Mouse (Mus musculus) CH12.LX (cell line): ENCODE results near the gene Kcnn3. TPM values are rescaled to one million over a fixed set of nuclear protein-coding genes. Genes with fewer than 3 reads are reported as not detected.
A peak's percentile ranks its signal among the peaks of the same experiment; 100 is the strongest.

Experiments
- DNase-seq: peaks from one replicate; pipeline ENCODE4 v3.0.0-alpha.2; 2013; ENCODE audit errors: extremely low read depth
- H3K27ac ChIP-seq: 2 replicates; pipeline ENCODE4 v1.5.1; 2012; ENCODE audit warnings: low read depth, mild to moderate bottlenecking, control low read depth, moderate library complexity; ENCODE audit not compliant: insufficient read depth
- H3K27me3 ChIP-seq: replicated peaks from 2 replicates; pipeline ENCODE3; 2012; ENCODE audit warnings: inconsistent platforms
- H3K36me3 ChIP-seq, 2 experiments: replicated peaks in 1 of 2; 2 replicates each; pipeline versions ENCODE3 to v1.6.1; 2012; ENCODE audit warnings: inconsistent platforms in 1 of 2, low read length in 1 of 2, mild to moderate bottlenecking in 1 of 2, mixed read lengths in 1 of 2, moderate library complexity in 1 of 2; ENCODE audit not compliant: control insufficient read depth in 1 of 2, insufficient read depth in 1 of 2
- H3K4me1 ChIP-seq, 2 experiments: 2 replicates each; pipeline ENCODE4 v1.6.1; 2012; ENCODE audit warnings: inconsistent platforms in 1 of 2, moderate library complexity in 1 of 2; ENCODE audit not compliant: insufficient read depth in 2 of 2, control insufficient read depth in 1 of 2
- H3K4me2 ChIP-seq: 2 replicates; pipeline ENCODE4 v1.6.1; 2012; ENCODE audit warnings: low read depth, mild to moderate bottlenecking, control low read depth; ENCODE audit not compliant: poor library complexity, insufficient read depth, severe bottlenecking
- H3K4me3 ChIP-seq, 3 experiments: fragments of 150-350 bp in 1 of 3; sonication (generic) in 1 of 3; replicated peaks in 1 of 3; 2 replicates each; pipeline versions ENCODE3 to v1.5.1; 2011 to 2012; ENCODE audit warnings: low read depth in 2 of 3, low read length in 2 of 3, mild to moderate bottlenecking in 2 of 3, moderate library complexity in 2 of 3, control low read depth in 1 of 3, improper control_type of control experiment in 1 of 3, inconsistent platforms in 1 of 3, mixed read lengths in 1 of 3; ENCODE audit not compliant: poor library complexity in 1 of 3
- H3K79me2 ChIP-seq: replicated peaks from 2 replicates; pipeline ENCODE4 v1.6.1; 2012; ENCODE audit warnings: mild to moderate bottlenecking, moderate library complexity; ENCODE audit not compliant: control insufficient read depth, poor library complexity, insufficient read depth, severe bottlenecking; ENCODE audit errors: extremely low read depth
- H3K9ac ChIP-seq: 2 replicates; pipeline ENCODE4 v1.6.1; 2012; ENCODE audit warnings: low read depth, mild to moderate bottlenecking, control low read depth, moderate library complexity; ENCODE audit not compliant: insufficient read depth
- H3K9me3 ChIP-seq: replicated peaks from 2 replicates; pipeline ENCODE3; 2012; ENCODE audit warnings: low read length, inconsistent platforms, mixed read lengths
- BHLHE40 ChIP-seq: IDR thresholded peaks from 2 replicates; pipeline ENCODE4 v1.6.1; 2011; ENCODE audit warnings: mild to moderate bottlenecking, low read depth, low read length, improper control_type of control experiment
- CHD1 ChIP-seq: IDR thresholded peaks from 2 replicates; pipeline ENCODE4 v1.6.1; 2012; ENCODE audit warnings: low read depth, low read length, improper control_type of control experiment, inconsistent platforms
- CTCF ChIP-seq, 2 experiments: IDR thresholded peaks in 1 of 2; conservative IDR thresholded peaks in 1 of 2; 2 replicates each; pipeline ENCODE4 v1.5.1; 2011 to 2012; ENCODE audit warnings: low read depth in 2 of 2, low read length in 2 of 2, improper control_type of control experiment in 1 of 2, inconsistent platforms in 1 of 2, mild to moderate bottlenecking in 1 of 2, moderate library complexity in 1 of 2
- E2F4 ChIP-seq: IDR thresholded peaks from 2 replicates; pipeline ENCODE4 v1.6.1; 2011; ENCODE audit warnings: low read depth, low read length, improper control_type of control experiment; ENCODE audit not compliant: insufficient replicate concordance
- ELF1 ChIP-seq: IDR thresholded peaks from 2 replicates; pipeline ENCODE4 v1.6.1; 2014; ENCODE audit warnings: low read depth, mild to moderate bottlenecking, inconsistent platforms, low read length, improper control_type of control experiment
- EP300 ChIP-seq: IDR thresholded peaks from 2 replicates; pipeline ENCODE4 v1.6.1; 2011; ENCODE audit warnings: low read length, improper control_type of control experiment
- HCFC1 ChIP-seq: IDR thresholded peaks from 2 replicates; pipeline ENCODE4 v1.6.1; 2012; ENCODE audit warnings: low read depth, mild to moderate bottlenecking, inconsistent platforms, low read length, improper control_type of control experiment
- IRF4 ChIP-seq: IDR thresholded peaks from 2 replicates; pipeline ENCODE4 v1.6.1; 2014; ENCODE audit warnings: low read depth, mild to moderate bottlenecking, inconsistent platforms, low read length, improper control_type of control experiment
- JUND ChIP-seq: conservative IDR thresholded peaks from 2 replicates; pipeline ENCODE4 v1.6.1; 2011; ENCODE audit warnings: low read depth, low read length, improper control_type of control experiment
- KAT2A ChIP-seq: IDR thresholded peaks from 2 replicates; pipeline ENCODE4 v1.6.1; 2012; ENCODE audit warnings: low read length, improper control_type of control experiment, inconsistent platforms; ENCODE audit not compliant: insufficient replicate concordance
- MAZ ChIP-seq: IDR thresholded peaks from 2 replicates; pipeline ENCODE4 v1.6.1; 2012; ENCODE audit warnings: low read depth, mild to moderate bottlenecking, inconsistent platforms, low read length, improper control_type of control experiment, moderate library complexity
- MEF2A ChIP-seq: IDR thresholded peaks from 2 replicates; pipeline ENCODE4 v1.6.1; 2014; ENCODE audit warnings: low read depth, mild to moderate bottlenecking, inconsistent platforms, low read length, improper control_type of control experiment, borderline replicate concordance
- MXI1 ChIP-seq: IDR thresholded peaks from 2 replicates; pipeline ENCODE4 v1.6.1; 2011; ENCODE audit warnings: mild to moderate bottlenecking, low read depth, low read length, improper control_type of control experiment
- MYC ChIP-seq: IDR thresholded peaks from 2 replicates; pipeline ENCODE4 v1.6.1; 2011; ENCODE audit warnings: low read depth, mild to moderate bottlenecking, improper control_type of control experiment, low read length
- NELFE ChIP-seq: IDR thresholded peaks from 2 replicates; pipeline ENCODE4 v1.6.1; 2011; ENCODE audit warnings: low read depth, low read length, improper control_type of control experiment
- NRF1 ChIP-seq: IDR thresholded peaks from 2 replicates; pipeline ENCODE4 v1.6.1; 2014; ENCODE audit warnings: low read depth, mild to moderate bottlenecking, inconsistent platforms, low read length, improper control_type of control experiment, moderate library complexity
- PAX5 ChIP-seq: IDR thresholded peaks from 2 replicates; pipeline ENCODE4 v1.6.1; 2012; ENCODE audit warnings: low read length, inconsistent platforms, mixed read lengths
- RAD21 ChIP-seq: IDR thresholded peaks from 2 replicates; pipeline ENCODE4 v1.6.1; 2011; ENCODE audit warnings: low read depth, mild to moderate bottlenecking, low read length, improper control_type of control experiment, moderate library complexity
- RCOR1 ChIP-seq: conservative IDR thresholded peaks from 2 replicates; pipeline ENCODE4 v1.6.1; 2012; ENCODE audit warnings: low read depth, mild to moderate bottlenecking, inconsistent platforms, low read length, improper control_type of control experiment
- SMC3 ChIP-seq: IDR thresholded peaks from 2 replicates; pipeline ENCODE4 v1.6.1; 2011; ENCODE audit warnings: low read depth, low read length, improper control_type of control experiment
- TBP ChIP-seq: conservative IDR thresholded peaks from 2 replicates; pipeline ENCODE4 v1.6.1; 2011; ENCODE audit warnings: low read depth, low read length, improper control_type of control experiment
- TCF12 ChIP-seq: IDR thresholded peaks from 2 replicates; pipeline ENCODE4 v1.6.1; 2014; ENCODE audit warnings: low read depth, mild to moderate bottlenecking, inconsistent platforms, low read length, improper control_type of control experiment
- USF1 ChIP-seq: IDR thresholded peaks from 2 replicates; pipeline ENCODE4 v1.6.1; 2014; ENCODE audit warnings: low read depth, mild to moderate bottlenecking, inconsistent platforms, low read length, improper control_type of control experiment
- USF2 ChIP-seq: conservative IDR thresholded peaks from 2 replicates; pipeline ENCODE4 v1.6.1; 2011; ENCODE audit warnings: low read depth, low read length, improper control_type of control experiment
- ZMIZ1 ChIP-seq: IDR thresholded peaks from 2 replicates; pipeline ENCODE4 v1.6.1; 2012; ENCODE audit warnings: low read depth, mild to moderate bottlenecking, inconsistent platforms, low read length, improper control_type of control experiment
- dilution Hi-C: fragments of 300-500 bp; cut with MboI; formaldehyde crosslinking; loops from 2 replicates; pipeline ENCODE4 v1.14.3; 2020; ENCODE audit warnings: low sequenced_read_pairs; ENCODE audit not compliant: extremely low pct_unique_long_range_greater_than_20kb, extremely low pct_ligation_motif_present
- in situ Hi-C: fragments of 300-500 bp; cut with MboI; formaldehyde crosslinking; loops from 3 replicates; pipeline ENCODE4 v1.14.3; 2019; ENCODE audit warnings: low sequenced_read_pairs, low pct_ligation_motif_present, low pct_unique_long_range_greater_than_20kb, mixed read lengths
- polyA plus RNA-seq: library from polyadenylated mRNA; unstranded; fragments of >175 nt; gene quantifications from 2 replicates; pipeline ENCODE4 v1.2.1, GENCODE M21; 2012; ENCODE audit warnings: low read depth; ENCODE audit not compliant: insufficient read length
- total RNA-seq, 2 experiments: library from RNA; depleted of rRNA; stranded (reverse); fragments of 300-350 nt in 1 of 2; fragments of >200 nt in 1 of 2; gene quantifications; 2 replicates each; pipeline ENCODE4 v1.2.3; 2012 to 2014

Gene Kcnn3
- total and polyA plus RNA-seq, 3 experiments: 0.06 TPM; not detected in 2

DNA sequence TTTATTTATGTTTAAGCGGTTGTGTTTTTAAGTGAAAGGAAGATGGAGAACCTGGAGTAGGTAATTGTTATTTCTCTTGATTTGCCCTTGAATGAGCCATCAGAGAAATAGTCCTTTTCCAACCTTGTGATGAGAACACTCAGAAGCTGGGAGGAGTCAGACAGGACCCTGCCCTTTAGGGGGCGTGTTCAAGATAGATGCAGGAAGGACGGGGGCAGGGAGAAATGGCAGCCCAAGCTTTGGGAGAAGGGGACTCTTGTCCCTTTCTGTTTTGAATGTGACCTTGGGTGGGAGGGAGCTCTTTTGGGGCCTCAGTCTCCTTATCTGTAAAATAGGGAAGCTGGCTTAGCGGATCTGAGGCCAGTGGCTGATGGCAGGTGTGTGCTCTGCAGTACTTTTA lies 34.0 kb downstream of the Kcnn3 start:
- dilution Hi-C loops (no loop called here), in situ Hi-C loops (no loop called here)
- Histone ChIP-seq H3K9ac (no peak overlapping the region), H3K79me2 (no peaks in the 10 kb centered on the region), H3K36me3 (no peaks in the 10 kb centered on the region), H3K4me3 (peak overlapping the region in 1 of 3 experiments; percentile 3), H3K4me1 (peaks cover 5 to 40% of the 10 kb centered on the region in 2 experiments), H3K9me3 (no peaks in the 10 kb centered on the region), H3K27ac (no peak overlapping the region), H3K4me2 (peak overlapping the region; percentile 51; the same call in 1 of the 2 replicates), H3K27me3 (no peaks in the 10 kb centered on the region)
- peak; percentile 67 for DNase-seq
- TF ChIP-seq MEF2A (no peak), ELF1 (0 out of 2 replicates have a peak, but pooled peaks have one; percentile 12)

- H3K4me2 ChIP-seq: peak overlapping the region; percentile 69
- H3K9me3 ChIP-seq: no peaks in the 10 kb centered on the region
- H3K27ac ChIP-seq: no peak overlapping the region
- peaks cover 5 to 33% of the 10 kb centered on the region in 2 experiments for H3K4me1 ChIP-seq
- H3K9ac ChIP-seq: no peak overlapping the region
- peak; percentile 63 for DNase-seq
- dilution Hi-C loops (no loop called here), in situ Hi-C loops (no loop called here)
- no peaks in the 10 kb centered on the region for H3K27me3 ChIP-seq
- no peak for TF ChIP-seq NELFE
- no peak for TF ChIP-seq KAT2A
- peak; percentile 24; the same call in 1 of the 2 replicates for TF ChIP-seq EP300
- peak; percentile 67 for TF ChIP-seq IRF4
- no peak for TF ChIP-seq RCOR1
- no peak for TF ChIP-seq USF2
- TF ChIP-seq CTCF (conservative IDR thresholded peaks at IDR 0.05 in 1 of 2, IDR thresholded peaks at IDR 0.05 in 1 of 2; ENCODE audit: low read depth in 2 of 2, low read length in 2 of 2): no peak
- no peaks in the 10 kb centered on the region for H3K79me2 ChIP-seq
- no peak overlapping the region for H3K4me3 ChIP-seq
- no peaks in the 10 kb centered on the region for H3K36me3 ChIP-seq
Observed at GRCm38 (mm10) chr3:89554587-89554986, 34.6 kb downstream of the Kcnn3 start.

- dilution Hi-C loops (no loop called here), in situ Hi-C loops (no loop called here)
- Histone ChIP-seq H3K9me3 (no peaks in the 10 kb centered on the region), H3K79me2 (no peaks in the 10 kb centered on the region), H3K27ac (no peak overlapping the region), H3K4me2 (no peak overlapping the region), H3K4me3 (no peak overlapping the region), H3K27me3 (no peaks in the 10 kb centered on the region), H3K9ac (no peak overlapping the region), H3K4me1 (peaks cover 5 to 27% of the 10 kb centered on the region in 2 experiments), H3K36me3 (no peaks in the 10 kb centered on the region)
- no peak for DNase-seq
- no peak for TF ChIP-seq PAX5
- no peak for TF ChIP-seq NRF1
- TF ChIP-seq RAD21: no peak
- TF ChIP-seq BHLHE40: no peak
- no peak for TF ChIP-seq CHD1
- TF ChIP-seq USF2: no peak
- no peak for TF ChIP-seq USF1
- TF ChIP-seq E2F4: no peak
- no peak for TF ChIP-seq MEF2A
- TF ChIP-seq JUND: no peak
- no peak for TF ChIP-seq ZMIZ1
- TF ChIP-seq TBP: no peak
- no peak for TF ChIP-seq MAZ
- TF ChIP-seq MXI1: no peak
- TF ChIP-seq HCFC1: no peak
- no peak for TF ChIP-seq TCF12
- no peak for TF ChIP-seq SMC3
- no peak for TF ChIP-seq MYC
Observed at GRCm38 (mm10) chr3:89557811-89558210, 37.8 kb downstream of the Kcnn3 start.
